Mouse (Mus musculus) heart, postnatal 0 days (tissue): ENCODE measurements at regions not wholly inside any gene's neighbourhood (a gene's known extent, or its start where the extent isn't known, plus 50 kb on each side); places are given as distances from the start of the nearest gene placed in this dataset.

Experiments
- CTCF ChIP-seq: IDR thresholded peaks from 2 replicates; pipeline ENCODE4 v1.5.1; 2016; ENCODE audit warnings: antibody characterized with exemption, control low read depth, low read depth
- EP300 ChIP-seq: IDR thresholded peaks from 2 replicates; pipeline ENCODE4 v1.6.1; 2016; ENCODE audit warnings: antibody characterized with exemption, low read depth

GRCm38 (mm10) chr13:110994596-110994995, 260.2 kb upstream of the Actbl2 start:
- TF ChIP-seq CTCF (no peak), EP300 (no peak)
